Mouse (Mus musculus) adrenal gland, postnatal 10 days (tissue): ENCODE measurements around the gene Mast4. TPM values are rescaled to one million over a fixed set of nuclear protein-coding genes. Genes with fewer than 3 reads are reported as not detected.

Experiments used
- DNase-seq: peaks from one replicate; pipeline ENCODE4 v3.0.0; 2021; ENCODE audit warnings: mixed read lengths
- total RNA-seq, 2 experiments: library from RNA; stranded (reverse); gene quantifications; 2 replicates each; pipeline ENCODE4 v1.2.3; 2021

The Mast4 gene
- total RNA-seq, 2 experiments from 2014 or later, result 38.8 to 58.3 TPM

DNA sequence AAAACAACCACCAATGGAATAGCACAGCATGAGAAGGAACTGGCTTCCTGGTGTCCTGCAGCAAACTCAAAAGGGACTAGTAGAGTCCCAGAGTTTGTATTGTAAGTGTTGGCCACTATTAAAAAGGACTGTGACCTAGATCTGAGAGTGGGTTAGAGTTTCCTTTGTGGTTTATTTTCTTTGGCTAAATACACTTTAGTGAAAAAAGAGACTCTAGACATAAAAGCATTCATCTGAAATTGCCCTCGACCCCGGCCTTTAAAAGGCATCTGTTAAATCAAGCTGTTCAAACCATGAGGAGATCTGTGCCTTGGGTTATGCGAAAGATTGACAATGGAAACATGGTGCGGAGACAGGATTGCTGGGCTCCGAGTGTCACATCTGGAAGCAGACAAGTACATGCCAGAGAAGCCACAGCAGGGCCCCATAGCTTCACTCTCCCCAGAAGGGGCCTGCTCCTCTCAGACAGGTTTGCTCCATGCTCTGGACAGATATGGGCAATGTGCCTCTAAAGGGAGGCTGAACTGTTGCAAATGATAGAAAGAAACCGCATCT is 543.6 kb downstream of the Mast4 start:
- DNase-seq, result no peak

DNA sequence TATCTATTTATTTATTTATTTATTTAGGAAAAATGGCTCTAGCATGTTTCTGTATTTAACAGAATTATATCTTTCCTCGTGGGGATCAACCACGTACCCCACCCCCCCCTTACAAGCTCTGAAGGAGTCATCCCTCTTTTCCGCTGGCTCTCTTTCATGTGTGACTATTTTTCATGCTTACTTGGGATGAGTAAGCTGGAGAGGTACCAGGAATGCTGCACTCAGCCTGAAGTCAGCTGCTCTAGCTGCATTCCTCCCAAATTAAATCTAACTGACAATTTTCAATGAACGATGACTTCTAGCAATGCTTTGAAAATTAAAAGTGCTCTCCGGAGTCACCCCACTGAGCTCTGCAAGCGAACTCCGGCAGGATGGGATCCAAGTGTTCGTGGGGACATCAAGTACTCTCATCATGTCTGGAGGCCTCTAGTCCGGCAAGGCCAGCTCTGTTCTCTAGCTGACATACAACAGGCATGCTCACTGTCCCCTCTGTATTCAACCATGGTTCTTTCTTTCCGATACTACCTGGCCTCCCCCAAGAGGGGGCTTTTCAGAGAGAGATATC is 547.5 kb downstream of the Mast4 start:
- DNase-seq, result no peak

DNA sequence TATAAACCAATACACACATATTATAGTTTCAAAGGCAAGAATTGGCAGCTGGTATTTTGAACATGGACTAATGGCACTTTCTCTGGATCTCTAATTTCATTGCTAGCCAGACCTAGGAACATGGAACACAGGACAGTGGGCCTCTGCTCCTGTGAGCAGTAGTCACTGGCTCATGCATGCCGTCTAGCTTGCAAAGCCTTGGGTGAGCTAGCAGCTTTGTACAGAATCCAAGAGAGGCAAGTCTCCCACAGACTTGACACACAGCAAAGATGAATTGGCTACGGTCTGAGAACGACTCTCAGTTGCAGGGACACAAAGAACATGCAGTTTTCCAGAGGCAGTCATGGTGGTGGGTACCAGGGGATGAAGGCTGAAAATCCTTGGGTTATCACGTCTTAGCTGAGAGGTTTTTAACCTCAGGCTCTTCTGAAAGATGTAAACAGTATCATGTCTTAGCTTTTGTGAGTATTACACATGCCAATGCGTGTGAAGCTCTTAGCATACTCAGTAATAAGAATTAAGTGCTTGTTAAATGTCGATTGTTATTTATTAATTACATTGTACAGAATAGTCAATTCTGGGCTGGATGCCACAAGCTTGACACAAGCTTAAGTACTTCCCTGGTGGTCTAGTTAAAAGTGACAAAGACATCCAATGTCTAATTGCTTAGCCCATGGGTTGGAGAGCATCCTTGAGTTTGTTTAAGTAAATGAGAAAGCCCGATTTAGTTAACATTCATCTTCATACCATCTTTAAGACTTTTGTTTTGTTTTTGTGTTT is 550.6 kb downstream of the Mast4 start:
- no peak for DNase-seq

DNA sequence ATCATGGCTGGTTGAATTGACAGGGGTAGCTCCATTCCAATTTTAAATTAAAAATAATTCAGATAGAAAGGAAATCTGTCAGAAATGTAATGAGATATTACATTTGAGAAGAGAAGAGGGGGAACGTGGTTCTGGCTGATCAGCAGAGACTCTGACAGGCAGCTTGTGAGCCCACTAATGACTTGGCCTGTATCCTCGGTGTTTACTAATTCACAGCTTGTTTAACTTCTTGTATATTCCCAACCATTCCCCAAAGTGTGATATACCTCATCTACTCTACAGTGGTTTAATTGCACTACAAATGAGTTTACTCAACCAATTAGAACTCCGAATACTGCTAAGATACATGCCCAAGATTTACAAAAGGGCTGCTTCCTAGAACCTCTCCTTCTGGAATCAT is 555.0 kb downstream of the Mast4 start:
- DNase-seq, result no peak

DNA sequence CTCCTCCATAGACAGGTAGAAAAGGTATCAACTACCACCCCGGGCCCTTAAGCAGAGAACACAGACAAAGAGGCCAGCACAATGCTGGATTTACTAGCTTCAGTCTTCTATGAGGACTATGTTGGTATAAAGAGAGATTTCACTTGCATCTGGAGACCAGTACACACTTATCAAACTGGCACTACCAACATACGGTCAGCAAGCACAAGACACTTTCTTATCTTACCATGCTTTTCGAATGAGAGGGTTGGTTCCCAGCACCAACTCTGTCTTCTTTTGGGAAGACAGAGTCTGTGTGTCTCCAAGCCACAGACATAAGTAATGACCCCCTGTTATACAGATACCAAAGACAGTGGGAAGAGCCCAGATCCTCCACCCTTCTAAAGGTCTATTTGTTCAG is 555.4 kb downstream of the Mast4 start:
- no peak for DNase-seq

DNA sequence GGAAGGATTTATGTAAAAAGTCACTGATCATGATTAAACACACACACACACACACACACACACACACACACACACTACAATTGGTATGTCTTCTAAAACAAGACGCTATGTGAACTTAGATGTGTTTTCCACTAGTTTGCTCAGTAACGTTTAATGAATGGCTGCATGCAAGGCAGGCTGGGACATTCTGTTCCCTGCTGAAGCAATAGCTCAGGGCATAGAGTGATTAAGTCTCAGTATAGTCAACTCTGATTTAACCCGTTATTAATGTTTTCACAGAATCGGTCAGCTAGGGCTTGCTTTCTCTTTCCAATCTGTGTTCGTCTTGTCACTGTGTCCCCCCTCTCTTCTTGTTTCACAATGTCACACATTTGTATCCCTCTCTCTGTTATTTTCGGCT is 558.8 kb downstream of the Mast4 start:
- no peak for DNase-seq

DNA sequence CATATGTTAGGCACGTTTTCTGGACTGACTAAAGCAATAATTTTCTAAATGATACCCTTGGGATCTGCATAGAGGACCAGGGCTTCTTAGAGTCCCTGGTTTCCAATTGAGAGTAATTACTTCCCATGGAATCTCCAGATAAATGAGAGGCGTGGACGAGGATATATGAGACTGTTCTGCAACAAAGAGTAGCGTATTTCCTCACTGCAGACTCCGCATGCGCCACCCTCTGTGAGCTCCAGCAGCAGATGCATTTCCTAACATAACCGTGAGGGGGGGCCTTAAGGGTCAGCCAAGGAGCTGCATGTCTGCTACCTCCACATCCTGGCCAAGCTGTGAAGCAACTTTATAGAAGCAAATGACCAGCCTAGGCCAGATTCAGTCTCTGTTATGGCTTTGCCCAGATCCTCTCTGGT is 559.5 kb downstream of the Mast4 start:
- peak; percentile 42 for DNase-seq

DNA sequence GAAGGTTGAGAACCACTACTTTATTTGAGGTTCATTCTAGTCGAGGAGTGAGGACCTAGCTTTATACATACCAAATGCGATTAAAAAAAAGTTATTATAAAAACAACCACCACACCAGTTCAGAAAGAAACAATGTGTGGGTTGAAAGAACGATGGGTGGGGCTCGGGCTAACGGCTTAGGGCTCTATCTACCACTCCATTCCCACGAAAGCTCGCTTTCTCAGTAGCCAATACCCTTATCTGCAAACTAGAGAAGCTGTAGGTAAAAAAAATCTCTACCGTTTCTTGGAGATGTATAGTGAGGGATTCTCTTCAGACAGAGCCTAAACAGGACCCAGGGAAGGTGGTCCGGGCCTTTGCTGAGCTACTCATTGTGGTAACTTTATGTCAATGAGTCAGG is 561.1 kb downstream of the Mast4 start:
- no peak for DNase-seq

DNA sequence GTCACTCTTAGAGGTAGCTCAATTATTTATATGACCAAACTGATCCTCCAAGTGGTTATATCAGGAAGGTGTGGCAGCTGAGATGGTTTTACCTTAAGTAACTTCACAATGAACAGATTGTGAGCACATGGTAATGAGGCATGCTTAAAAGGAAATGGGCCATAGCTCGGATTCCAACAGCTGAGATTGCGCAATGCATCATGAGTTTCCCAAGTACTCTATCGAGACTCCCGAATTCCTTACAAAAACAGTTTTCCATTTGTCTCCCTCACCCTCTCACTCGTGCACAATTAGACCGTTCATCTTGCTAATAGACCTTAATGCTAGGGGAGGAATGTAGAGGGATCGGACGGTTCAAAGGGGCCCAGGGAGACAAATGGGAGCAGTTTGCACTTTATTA is 564.1 kb downstream of the Mast4 start:
- DNase-seq, result no peak

DNA sequence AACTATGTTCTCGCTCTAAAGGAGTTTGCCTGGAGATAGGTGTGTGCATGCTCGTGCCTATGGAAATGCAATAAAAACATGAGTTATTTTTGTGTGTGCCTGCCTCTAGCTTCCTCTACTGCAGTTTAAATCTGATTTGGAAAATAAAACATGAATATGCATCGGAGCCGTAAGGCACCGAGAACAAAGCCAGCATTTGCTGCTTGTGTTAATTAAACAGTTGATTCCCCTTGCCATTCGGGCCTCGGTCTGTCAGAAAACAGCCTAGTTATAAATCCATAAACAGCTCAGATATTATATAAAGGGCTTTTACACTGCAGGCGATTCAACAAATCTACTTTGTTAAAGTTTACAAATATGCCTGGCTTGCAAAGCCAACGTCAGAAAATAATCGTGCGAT is 565.8 kb downstream of the Mast4 start:
- DNase-seq, result no peak

DNA sequence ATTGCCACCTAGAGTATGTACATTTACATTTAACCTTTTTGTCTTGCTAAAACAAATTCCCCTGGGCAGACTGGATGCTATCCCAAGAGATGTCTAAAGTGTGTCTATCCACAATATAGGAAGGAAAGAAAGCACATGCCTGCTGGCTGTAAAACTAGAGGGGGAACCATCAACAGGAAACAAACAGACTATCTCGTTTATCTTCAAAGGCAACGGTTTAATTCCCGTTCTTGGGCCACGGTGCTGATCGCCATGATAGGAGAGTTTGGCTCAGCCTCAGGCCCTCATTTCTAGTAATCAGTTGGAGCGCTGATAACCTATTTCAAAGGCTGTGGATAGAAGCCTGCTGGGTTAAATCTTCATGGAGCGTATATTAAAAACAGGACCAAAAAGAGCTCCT is 567.2 kb downstream of the Mast4 start:
- no peak for DNase-seq

DNA sequence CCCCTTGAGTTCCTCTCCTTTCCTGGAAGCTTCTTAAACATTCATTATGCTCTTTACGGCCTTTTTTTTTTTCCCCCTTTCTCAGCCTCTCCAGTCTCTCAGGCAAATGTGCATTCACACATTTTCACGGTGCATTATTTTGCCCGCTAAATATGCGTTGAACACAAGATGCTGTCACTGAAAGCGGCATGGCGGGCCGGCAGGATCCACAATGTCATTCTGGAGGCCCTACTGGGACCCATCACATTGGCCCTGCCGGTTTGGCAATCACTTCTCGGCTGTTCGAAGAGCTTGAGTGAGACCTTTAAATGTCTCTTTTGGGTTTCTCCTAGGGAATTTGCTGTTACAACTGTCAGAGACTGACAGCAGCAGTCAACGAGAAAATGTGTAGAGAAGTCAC is 569.1 kb downstream of the Mast4 start:
- DNase-seq, result no peak

DNA sequence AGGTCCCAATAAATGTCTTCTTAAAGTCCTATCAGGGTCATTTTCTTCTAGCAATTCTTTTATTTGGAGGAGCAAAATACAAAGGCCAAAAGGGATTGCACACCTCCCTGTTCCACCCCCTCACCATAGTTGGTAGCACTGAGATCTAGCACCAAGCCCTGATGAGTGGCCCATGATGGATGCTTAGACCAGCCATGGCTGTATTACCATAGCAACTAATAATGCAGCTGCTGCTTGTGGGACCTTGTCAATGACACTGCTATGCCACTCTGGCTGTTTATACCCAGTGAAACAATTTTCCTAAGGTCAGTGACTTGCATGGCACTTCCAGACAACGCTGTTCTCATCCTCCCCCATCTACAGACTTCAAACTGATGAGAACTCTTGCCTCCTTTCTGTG is 570.1 kb downstream of the Mast4 start:
- no peak for DNase-seq

DNA sequence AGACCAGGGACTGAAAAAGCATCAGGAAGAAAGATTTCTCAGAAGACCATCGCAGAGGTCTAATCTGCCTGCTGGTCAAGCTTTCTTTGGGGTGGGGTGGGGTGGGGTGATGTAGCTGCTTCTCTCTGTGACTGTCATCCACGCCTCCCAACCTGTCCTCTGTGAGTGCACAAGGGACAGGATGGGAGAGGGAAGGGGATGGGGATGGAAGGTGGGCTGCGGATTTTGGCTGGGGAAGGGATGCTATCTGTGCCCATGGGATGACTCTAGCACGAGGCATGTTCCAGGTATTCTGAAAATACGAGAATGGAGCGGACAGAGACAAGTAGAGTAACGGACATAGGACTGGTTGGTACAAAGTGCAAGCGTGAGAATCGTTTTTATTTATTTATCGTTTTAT is 572.1 kb downstream of the Mast4 start:
- DNase-seq, result no peak

DNA sequence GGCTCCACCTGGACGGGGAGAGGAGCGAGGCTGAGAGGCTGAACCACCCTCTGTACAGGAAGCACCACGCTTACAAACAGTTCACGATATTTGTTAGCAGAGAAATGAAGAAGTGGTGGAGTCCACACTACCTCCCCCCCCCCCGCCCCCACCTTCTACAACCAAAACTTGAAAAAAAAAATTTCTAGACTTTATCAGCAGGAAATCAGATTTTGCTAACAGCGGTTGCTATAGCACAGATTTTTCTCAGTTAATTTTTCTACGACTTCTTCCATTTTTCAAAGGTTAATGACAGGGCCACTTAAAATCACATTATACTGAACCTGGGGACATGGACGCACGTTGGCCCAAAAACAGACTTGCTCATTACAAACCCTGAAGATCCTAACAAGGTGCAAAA is 572.9 kb downstream of the Mast4 start:
- DNase-seq, result no peak

DNA sequence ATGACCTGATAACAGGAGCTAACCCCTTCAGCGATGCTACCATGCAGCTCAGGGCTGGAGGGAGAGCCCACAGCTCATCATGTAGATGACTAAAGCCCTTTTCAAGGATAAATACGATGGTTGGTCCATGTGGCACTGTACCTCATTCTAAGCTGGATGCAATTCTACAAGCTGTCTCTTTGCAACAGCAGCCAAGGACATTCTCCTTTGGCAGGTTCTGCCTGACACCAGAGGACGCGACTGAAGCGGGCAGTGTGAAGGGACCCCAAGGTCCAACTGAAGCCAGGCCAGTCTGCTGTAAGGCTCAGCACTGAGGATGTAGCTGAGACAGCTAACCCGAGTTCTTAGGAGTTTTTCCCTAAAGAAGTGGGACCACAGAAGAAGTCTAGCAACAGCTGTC is 576.3 kb downstream of the Mast4 start:
- DNase-seq, result peak; percentile 40

DNA sequence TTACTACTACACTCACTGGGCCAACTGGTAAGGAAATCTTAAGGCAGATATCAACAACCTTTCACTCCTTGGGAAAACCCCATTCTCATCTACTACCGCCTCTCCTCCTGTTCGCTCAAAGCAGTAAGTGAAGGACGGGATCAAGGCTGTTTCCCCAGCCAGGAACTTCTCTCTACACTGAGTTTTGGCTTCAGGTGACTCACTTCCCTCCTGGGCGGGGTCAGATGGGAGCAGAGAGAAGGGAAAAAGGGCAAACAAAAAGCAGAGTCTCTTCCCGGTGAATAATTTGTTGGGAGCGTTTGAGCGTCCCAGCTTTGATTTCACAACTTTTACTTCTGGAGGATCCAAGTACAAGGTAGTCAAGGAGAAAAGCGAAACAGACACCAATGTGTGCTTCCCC is 578.2 kb downstream of the Mast4 start:
- peak; percentile 76 for DNase-seq

DNA sequence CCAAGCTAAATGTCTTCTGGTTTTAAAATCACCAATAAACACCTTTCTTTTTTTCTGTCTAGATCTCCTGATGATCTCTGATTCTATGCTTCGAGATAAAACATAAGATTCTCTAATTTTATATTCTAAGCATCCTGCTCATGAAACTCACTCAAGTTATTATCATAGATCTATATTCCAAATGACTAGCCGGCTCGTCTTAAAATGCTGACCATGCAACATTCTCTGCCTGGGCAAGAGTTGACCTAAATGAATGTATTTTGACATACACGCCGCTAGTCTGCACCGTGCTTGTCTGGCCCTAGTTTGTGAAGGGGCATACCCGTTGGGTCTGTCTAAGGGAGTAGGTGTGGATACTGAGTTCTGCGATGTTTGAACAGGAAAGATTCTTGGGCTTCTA is 579.2 kb downstream of the Mast4 start:
- DNase-seq, result no peak

DNA sequence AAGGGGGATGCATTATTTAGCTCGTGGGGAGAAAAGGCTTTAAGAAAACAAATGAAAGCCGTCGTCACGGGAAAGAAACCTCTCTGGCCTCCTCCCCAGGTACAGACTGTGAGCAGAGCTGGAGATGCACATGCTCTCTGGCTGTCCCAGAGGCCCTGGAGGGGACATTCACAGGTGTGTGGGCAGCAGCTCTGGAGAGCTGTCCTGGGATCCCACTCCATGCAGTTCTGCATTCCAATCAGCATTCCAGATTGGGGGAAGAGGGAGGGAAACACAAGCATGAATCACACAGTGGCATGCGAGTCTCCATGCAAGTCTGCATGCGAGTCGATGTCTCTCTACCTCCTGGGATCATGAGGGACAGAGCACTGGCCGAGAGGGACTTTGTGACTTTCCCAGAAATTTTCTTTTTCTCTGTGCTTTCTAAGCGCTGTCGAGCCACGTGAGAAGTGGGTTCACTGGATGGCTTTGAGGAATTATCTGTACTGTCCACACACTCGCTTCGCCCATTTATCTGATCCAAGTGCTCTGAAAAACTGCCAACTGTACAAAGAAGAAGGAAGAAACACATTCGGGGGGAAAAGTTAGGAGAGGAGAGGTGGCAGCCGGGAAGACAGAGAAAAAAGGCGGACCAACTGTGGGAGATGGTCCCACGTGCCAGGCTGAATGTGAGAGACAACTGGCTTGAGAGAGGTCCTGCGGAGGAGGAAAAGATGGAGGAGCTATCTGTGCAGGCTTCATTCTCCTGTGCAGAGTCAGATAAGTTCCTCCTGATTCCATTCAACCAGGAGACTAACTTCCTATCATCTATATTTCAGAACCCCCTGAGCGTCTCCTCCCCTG is 580.4 kb downstream of the Mast4 start:
- DNase-seq, result no peak

DNA sequence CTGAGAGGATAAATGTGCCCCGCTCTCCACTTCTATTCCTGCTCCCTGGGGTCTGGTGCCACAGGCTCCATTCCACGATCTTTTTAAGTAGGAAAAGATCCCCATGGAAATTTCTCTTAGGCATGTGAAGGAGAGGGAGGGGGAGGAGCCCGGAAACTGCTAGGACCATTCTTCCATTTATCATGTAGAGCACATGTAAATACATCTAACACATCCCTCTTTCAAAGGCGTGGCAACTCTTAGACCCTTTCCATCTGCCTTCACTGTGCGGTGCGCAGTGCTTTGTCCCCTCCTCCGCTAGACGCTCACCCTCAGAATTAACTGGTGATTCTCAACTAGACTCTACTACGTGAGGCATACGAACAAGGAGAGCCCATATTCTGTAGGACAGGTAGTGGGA is 584.4 kb downstream of the Mast4 start:
- DNase-seq, result no peak

DNA sequence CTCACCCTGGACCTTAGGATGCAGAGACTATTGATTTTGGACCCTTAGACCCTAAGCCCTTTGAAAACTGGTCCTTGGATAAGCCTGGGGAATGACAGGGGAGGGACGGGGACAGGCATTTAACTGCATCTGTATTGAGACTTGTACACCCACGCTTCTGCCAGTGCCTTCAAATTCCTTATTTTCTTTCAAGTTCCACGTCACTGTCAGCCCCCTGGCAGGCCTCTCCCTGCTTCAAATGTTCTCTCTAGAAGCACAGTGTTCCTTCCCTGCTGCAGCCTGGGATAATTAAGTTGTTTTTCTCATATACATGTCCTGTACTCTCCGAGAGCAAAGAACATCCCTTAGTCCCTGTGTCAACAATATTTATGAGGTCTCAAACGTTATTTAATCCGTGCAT is 585.1 kb downstream of the Mast4 start:
- no peak for DNase-seq

DNA sequence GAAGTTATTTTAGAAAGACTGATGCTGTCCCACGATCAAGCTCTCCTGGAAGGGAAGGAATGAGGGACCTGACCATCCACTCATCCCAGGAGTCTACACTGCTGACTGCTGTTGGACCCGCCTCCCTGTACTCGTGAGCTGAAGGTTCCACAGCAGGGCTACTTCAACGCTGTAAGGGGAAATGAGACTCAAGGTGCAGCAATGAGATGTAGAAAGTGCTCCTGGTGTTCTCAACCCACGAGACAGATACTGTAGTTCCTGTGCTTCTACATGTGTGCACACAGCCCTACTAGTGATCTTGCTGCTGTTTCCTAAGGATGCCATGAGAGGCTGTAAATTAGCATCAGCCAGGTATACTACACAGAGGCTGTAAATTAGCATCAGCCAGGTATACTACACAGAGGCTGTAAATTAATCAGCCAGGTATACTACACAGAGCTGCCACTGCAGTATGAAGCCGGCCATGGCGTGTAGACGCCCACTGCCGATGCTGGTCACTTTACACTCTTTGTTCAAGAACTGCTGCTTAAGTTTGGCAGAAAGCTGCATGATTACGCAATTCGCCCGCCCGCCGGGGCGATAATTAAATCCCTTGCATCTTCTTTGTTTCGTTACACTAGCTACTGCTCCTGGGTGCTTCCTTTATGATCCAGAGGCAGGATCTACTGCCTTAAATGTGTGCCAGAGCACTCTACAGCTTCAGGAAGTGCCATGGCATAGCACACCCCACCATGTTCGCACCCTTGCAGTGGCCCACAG is 587.3 kb downstream of the Mast4 start:
- no peak for DNase-seq
